Mouse (Mus musculus): Measurements from ENCODE around the gene Phf21a.

The Phf21a gene

DNA sequence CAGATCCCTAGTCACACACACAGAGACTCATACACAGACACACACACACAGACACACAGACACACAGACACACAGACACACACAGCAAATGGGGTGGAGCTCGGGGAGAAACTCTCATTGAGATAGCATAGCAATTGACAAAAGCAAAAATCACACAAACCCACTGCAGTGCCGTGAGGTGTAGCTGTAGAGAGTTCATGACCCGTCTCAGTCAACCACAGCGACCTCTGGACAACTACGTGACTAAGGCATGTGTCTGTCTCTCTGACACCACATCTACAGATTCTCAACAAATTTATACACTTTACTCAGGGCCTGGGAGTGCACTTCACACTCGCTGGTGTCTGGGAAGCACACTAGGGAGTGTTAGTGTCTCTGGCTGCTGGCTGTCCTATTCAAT, 27.0 kb upstream of the Phf21a start:
- Histone ChIP-seq H3K4me1 (replicated peaks; ENCODE audit: low read depth, low read length) (peaks cover 10% of the 10 kb centered on the region), H3K9me3 (ENCODE audit: low read length) (no peaks in the 10 kb centered on the region), H3K4me3 (replicated peaks; ENCODE audit: low read length) (no peak overlapping the region), H3K27me3 (ENCODE audit: insufficient read depth, low read length) (peaks cover 18% of the 10 kb centered on the region), H3K36me3 (ENCODE audit: insufficient read depth, low read length) (no peaks in the 10 kb centered on the region)
- TF ChIP-seq POU5F1 (IDR thresholded peaks at IDR 0.05; ENCODE audit: borderline replicate concordance, low read length) (no peak), CTCF (conservative IDR thresholded peaks at IDR 0.05; ENCODE audit: low read length) (no peak), NANOG (IDR thresholded peaks at IDR 0.05; ENCODE audit: borderline replicate concordance, low read length) (no peak)

- Histone ChIP-seq H3K4me3 (replicated peaks; ENCODE audit: low read length) (no peak overlapping the region), H3K4me1 (replicated peaks; ENCODE audit: low read depth, low read length) (peaks cover 10% of the 10 kb centered on the region), H3K27me3 (ENCODE audit: insufficient read depth, low read length) (peaks cover 12% of the 10 kb centered on the region; the same call in 1 of the 2 replicates), H3K36me3 (ENCODE audit: insufficient read depth, low read length) (no peaks in the 10 kb centered on the region), H3K9me3 (ENCODE audit: low read length) (no peaks in the 10 kb centered on the region)
- TF ChIP-seq POU5F1 (IDR thresholded peaks at IDR 0.05; ENCODE audit: borderline replicate concordance, low read length), result no peak
- TF ChIP-seq CTCF (conservative IDR thresholded peaks at IDR 0.05; ENCODE audit: low read length), result no peak
- TF ChIP-seq NANOG (IDR thresholded peaks at IDR 0.05; ENCODE audit: borderline replicate concordance, low read length), result no peak
These were observed 26.0 kb upstream of the Phf21a start for GRCm38 (mm10) chr2:92066899-92067298.

DNA sequence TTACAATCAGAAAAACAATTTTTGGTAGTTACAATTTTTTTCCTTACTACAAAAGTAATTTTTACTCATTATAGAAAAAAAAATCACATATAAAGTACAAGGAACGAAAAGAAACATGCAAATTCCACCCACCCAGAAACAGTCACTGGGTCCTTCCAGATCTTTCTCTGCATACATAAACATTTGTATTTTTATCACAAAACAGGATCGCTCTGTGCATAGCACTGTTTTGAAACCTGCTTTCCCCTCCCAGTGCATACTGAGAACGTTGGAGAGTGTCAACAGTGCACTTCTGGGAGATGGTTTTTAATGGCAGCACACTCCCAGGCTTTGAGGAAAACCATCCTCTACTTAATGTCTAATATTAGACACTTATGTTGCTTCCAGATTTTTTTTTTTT, 25.3 kb upstream of the Phf21a start:
- no peaks in the 10 kb centered on the region for H3K9me3 ChIP-seq (ENCODE audit: low read length)
- H3K4me3 ChIP-seq (replicated peaks; ENCODE audit: low read length), result no peak overlapping the region
- H3K27me3 ChIP-seq (ENCODE audit: insufficient read depth, low read length), result peaks cover 17% of the 10 kb centered on the region; the same call in 1 of the 2 replicates
- peaks cover 10% of the 10 kb centered on the region for H3K4me1 ChIP-seq (replicated peaks; ENCODE audit: low read depth, low read length)
- H3K36me3 ChIP-seq (ENCODE audit: insufficient read depth, low read length), result no peaks in the 10 kb centered on the region
- TF ChIP-seq NANOG (IDR thresholded peaks at IDR 0.05; ENCODE audit: borderline replicate concordance, low read length) (no peak), POU5F1 (IDR thresholded peaks at IDR 0.05; ENCODE audit: borderline replicate concordance, low read length) (no peak), CTCF (conservative IDR thresholded peaks at IDR 0.05; ENCODE audit: low read length) (no peak)

DNA sequence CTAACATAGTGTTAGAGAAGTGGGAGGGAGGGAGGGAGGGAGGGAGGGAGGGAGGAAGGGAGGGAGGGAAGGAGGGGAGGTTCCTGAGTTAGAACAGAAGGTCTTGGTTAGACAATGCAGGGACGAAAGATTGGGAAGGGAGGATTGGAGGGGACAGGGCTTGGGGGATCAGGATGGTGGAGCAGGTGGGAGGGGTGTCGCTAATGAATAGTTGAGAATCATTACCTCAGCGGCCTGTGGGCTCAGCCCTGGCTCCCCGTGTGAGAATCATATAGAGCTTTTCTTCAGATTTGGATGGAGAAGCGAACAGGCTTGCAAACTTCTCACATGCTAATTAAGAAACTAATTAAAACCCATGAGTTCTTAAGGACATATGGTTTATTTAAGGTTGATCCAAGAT, 23.3 kb upstream of the Phf21a start:
- no peak for TF ChIP-seq CTCF (conservative IDR thresholded peaks at IDR 0.05; ENCODE audit: low read length)
- no peak for TF ChIP-seq NANOG (IDR thresholded peaks at IDR 0.05; ENCODE audit: borderline replicate concordance, low read length)
- TF ChIP-seq POU5F1 (IDR thresholded peaks at IDR 0.05; ENCODE audit: borderline replicate concordance, low read length), result no peak

GRCm38 (mm10) chr2:92071143-92071542, 21.8 kb upstream of the Phf21a start:
- Histone ChIP-seq H3K4me3 (replicated peaks; ENCODE audit: low read length) (no peak overlapping the region), H3K36me3 (ENCODE audit: insufficient read depth, low read length) (no peaks in the 10 kb centered on the region), H3K27me3 (ENCODE audit: insufficient read depth, low read length) (peaks cover 13% of the 10 kb centered on the region; the same call in 1 of the 2 replicates), H3K4me1 (replicated peaks; ENCODE audit: low read depth, low read length) (peaks cover 8% of the 10 kb centered on the region), H3K9me3 (ENCODE audit: low read length) (no peaks in the 10 kb centered on the region)
- TF ChIP-seq CTCF (conservative IDR thresholded peaks at IDR 0.05; ENCODE audit: low read length) (no peak), NANOG (IDR thresholded peaks at IDR 0.05; ENCODE audit: borderline replicate concordance, low read length) (no peak), POU5F1 (IDR thresholded peaks at IDR 0.05; ENCODE audit: borderline replicate concordance, low read length) (no peak)

More for the DNA sequence above, 23.3 kb upstream of the Phf21a start:
- H3K4me3 ChIP-seq (replicated peaks; ENCODE audit: low read length), result no peak overlapping the region
- H3K9me3 ChIP-seq (ENCODE audit: low read length), result no peaks in the 10 kb centered on the region
- H3K27me3 ChIP-seq (ENCODE audit: insufficient read depth, low read length), result peaks cover 14% of the 10 kb centered on the region; the same call in 1 of the 2 replicates
- no peaks in the 10 kb centered on the region for H3K36me3 ChIP-seq (ENCODE audit: insufficient read depth, low read length)
- peaks cover 10% of the 10 kb centered on the region for H3K4me1 ChIP-seq (replicated peaks; ENCODE audit: low read depth, low read length)

- Histone ChIP-seq H3K36me3 (ENCODE audit: insufficient read depth, low read length) (no peaks in the 10 kb centered on the region), H3K9me3 (ENCODE audit: low read length) (no peaks in the 10 kb centered on the region), H3K4me1 (replicated peaks; ENCODE audit: low read depth, low read length) (peaks cover 13% of the 10 kb centered on the region), H3K27me3 (ENCODE audit: insufficient read depth, low read length) (peaks cover 22% of the 10 kb centered on the region), H3K4me3 (replicated peaks; ENCODE audit: low read length) (no peak overlapping the region)
- no peak for TF ChIP-seq POU5F1 (IDR thresholded peaks at IDR 0.05; ENCODE audit: borderline replicate concordance, low read length)
- no peak for TF ChIP-seq CTCF (conservative IDR thresholded peaks at IDR 0.05; ENCODE audit: low read length)
- TF ChIP-seq NANOG (IDR thresholded peaks at IDR 0.05; ENCODE audit: borderline replicate concordance, low read length), result no peak
These were observed 16.7 kb upstream of the Phf21a start for GRCm38 (mm10) chr2:92076086-92076692.

DNA sequence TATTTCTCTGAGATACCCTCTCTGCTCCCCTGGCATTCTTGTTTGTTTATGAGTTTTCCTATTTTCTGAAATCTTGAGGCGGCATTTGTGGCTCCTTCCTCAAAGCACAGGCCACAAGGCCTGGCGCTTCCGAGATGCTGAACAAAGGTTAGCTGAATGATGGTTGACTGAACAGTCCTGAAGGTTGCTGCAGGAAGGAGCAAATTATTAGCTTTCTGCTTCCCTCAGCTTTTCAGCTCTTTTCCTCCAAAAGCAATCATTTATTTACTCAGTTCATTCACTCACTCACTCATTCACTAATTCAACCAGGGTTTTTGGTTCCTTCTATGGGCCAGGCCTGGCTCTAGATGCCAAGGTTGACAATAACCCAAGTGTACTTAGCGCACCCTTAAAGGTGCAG, 10.7 kb upstream of the Phf21a start:
- Histone ChIP-seq H3K9me3 (ENCODE audit: low read length) (no peaks in the 10 kb centered on the region), H3K4me1 (replicated peaks; ENCODE audit: low read depth, low read length) (peaks cover 1% of the 10 kb centered on the region), H3K27me3 (ENCODE audit: insufficient read depth, low read length) (peaks cover 12% of the 10 kb centered on the region), H3K4me3 (replicated peaks; ENCODE audit: low read length) (no peak overlapping the region), H3K36me3 (ENCODE audit: insufficient read depth, low read length) (no peaks in the 10 kb centered on the region)
- no peak for TF ChIP-seq NANOG (IDR thresholded peaks at IDR 0.05; ENCODE audit: borderline replicate concordance, low read length)
- no peak for TF ChIP-seq POU5F1 (IDR thresholded peaks at IDR 0.05; ENCODE audit: borderline replicate concordance, low read length)
- TF ChIP-seq CTCF (conservative IDR thresholded peaks at IDR 0.05; ENCODE audit: low read length), result no peak

DNA sequence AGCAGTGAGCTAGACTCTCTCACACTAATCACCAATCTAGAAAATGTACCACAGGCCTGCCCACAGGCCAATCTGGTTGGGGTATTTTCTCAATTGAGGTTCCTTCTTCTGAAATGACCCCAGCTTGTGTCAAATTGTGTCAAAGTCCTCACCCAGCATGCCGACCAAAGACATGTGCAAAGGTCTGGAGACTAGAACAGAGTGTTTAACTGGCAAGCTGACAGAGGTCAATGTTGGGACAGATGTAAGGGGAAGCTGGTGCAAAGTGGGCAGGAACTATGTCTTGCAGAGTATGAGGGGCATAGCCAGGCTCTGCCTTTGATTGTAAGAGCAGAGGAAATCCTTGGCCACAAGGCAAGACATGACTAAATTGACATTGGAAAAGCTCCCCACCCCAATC, 7.2 kb upstream of the Phf21a start:
- TF ChIP-seq CTCF (conservative IDR thresholded peaks at IDR 0.05; ENCODE audit: low read length) (no peak), POU5F1 (IDR thresholded peaks at IDR 0.05; ENCODE audit: borderline replicate concordance, low read length) (no peak), NANOG (IDR thresholded peaks at IDR 0.05; ENCODE audit: borderline replicate concordance, low read length) (no peak)
- Histone ChIP-seq H3K4me1 (replicated peaks; ENCODE audit: low read depth, low read length) (no peaks in the 10 kb centered on the region), H3K27me3 (ENCODE audit: insufficient read depth, low read length) (0 out of 2 replicates have a peak, but pooled peaks cover 4% of the 10 kb centered on the region), H3K4me3 (replicated peaks; ENCODE audit: low read length) (no peak overlapping the region), H3K36me3 (ENCODE audit: insufficient read depth, low read length) (no peaks in the 10 kb centered on the region), H3K9me3 (ENCODE audit: low read length) (peaks cover 6% of the 10 kb centered on the region; the same call in 1 of the 2 replicates)

DNA sequence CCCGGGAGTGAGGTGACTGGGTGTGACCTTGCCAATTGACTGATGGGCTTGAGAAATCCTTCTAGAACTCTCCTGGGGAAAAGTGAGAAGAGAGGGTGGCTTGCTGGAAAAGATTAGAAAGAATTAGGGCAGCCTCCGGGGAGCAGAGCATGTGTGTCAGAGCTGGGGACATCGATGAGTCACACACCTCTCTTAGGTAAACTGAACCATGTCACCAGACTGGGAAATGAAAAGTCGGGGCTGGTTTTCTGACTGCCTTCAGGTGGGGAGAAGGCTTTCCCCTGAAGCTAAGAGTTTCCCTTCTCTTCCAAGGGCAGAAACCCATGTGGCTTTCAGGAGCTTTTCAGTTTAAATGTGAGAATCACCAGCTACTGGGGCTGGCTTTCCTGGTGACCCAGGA, 5.9 kb upstream of the Phf21a start:
- H3K4me1 ChIP-seq (replicated peaks; ENCODE audit: low read depth, low read length), result no peaks in the 10 kb centered on the region
- H3K36me3 ChIP-seq (ENCODE audit: insufficient read depth, low read length), result no peaks in the 10 kb centered on the region
- H3K9me3 ChIP-seq (ENCODE audit: low read length), result peaks cover 12% of the 10 kb centered on the region
- H3K27me3 ChIP-seq (ENCODE audit: insufficient read depth, low read length), result 0 out of 2 replicates have a peak, but pooled peaks cover 4% of the 10 kb centered on the region
- no peak for TF ChIP-seq POU5F1 (IDR thresholded peaks at IDR 0.05; ENCODE audit: borderline replicate concordance, low read length)
- TF ChIP-seq CTCF (conservative IDR thresholded peaks at IDR 0.05; ENCODE audit: low read length), result no peak
- TF ChIP-seq NANOG (IDR thresholded peaks at IDR 0.05; ENCODE audit: borderline replicate concordance, low read length), result no peak
- H3K4me3 ChIP-seq (replicated peaks; ENCODE audit: low read length), result no peak overlapping the region

All from E14TG2a.4 (cell line).